Mouse (Mus musculus) layer of hippocampus, postnatal 25 days (tissue): ENCODE results near the gene Olfr888. TPM values are rescaled to one million over a fixed set of nuclear protein-coding genes. Genes with fewer than 3 reads are reported as not detected.

Experiments
- DNase-seq, 2 experiments: peaks; one replicate each; pipeline ENCODE4 v3.0.0; 2022; ENCODE audit warnings: mixed read lengths in 2 of 2, low spot score in 1 of 2; ENCODE audit errors: extremely low spot score in 1 of 2
- total RNA-seq, 2 experiments: library from RNA; stranded (reverse); gene quantifications; 2 replicates each; pipeline ENCODE4 v1.2.3; 2021

The Olfr888 gene
- total RNA-seq, result not detected

DNA sequence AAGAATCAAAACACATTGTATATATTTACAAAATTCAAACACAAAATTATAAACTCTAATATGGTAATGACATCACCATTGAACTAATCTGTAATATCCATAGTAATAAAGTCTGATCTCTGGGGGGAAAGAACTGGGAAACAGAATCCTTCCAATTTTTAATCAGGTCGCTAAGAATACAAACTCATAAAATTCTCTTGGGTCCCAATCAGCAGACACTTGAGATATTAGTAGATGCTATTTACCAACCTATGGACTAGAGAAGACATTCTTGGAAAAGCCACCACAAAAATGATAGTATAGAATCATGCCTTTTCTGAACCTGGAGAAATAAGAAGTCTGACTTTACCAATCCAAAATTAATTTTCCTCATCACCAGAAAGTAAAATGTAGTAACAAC is at the start of gene Olfr888:
Gene Olfr888 (plus strand): TSS at position 301 of the 400 bp plus-strand sequence.
- no peak for DNase-seq

DNA sequence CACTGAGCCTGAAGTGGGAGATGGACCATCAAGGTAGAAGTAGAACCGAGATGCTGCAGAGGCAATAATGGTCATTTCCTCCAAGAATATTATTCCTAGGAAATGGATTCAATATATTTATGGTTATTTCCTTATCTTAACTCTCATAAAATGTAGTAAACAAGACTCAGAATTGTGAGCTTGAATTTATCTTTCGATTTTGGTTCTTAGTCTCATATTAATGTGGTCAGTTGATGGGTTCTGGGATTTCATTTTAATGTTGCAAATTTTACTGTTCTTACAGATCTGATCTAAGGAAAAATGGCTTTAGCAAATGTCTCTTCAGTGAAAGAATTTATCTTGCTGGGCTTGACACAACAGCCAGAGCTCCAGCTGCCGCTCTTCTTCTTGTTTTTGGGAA is 46.9 kb upstream of the Olfr888 start, which contains the start of gene Olfr885:
Gene Olfr885 (plus strand): TSS at position 301 of the 400 bp plus-strand sequence.
- no peak for DNase-seq

DNA sequence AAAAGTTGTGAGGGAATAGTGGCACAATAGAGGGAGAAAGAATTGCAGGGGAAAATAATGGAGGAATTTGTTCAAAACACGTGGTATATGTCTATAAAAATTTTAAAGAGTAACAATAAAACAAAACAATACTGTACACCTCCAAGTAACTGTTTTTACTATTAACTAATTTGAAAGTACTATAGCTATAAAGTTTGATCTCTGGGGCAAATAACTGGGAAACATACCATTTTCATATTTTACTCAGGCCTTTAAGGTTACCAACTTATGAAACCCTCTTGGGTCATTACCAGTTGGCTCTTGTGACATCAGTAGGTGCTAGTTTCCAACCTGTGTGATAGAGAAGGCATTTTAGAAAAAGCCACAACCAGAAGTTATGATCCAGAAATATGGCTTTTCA is 24.2 kb upstream of the Olfr888 start, which contains the start of gene Olfr887:
Gene Olfr887 (plus strand): TSS at position 301 of the 400 bp plus-strand sequence.
- no peak for DNase-seq

DNA sequence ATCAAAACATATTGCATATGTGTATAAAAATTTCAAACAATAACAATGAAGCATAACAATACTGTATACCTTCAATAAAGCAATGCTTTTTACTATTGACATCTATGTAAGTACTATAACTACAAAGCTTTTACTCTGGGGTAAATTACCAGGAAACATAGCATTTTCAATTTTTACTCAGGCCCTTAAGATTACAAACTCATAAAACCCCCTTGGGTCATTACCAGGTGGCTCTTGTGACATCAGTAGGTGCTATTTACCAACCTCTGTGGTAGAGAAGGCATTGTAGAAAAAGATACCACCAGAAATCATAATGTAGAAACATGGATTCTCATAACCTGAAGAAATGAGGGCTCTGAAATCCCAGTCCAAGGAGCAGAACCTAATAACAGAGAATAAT is 7.0 kb downstream of the Olfr888 start, which contains the start of gene Olfr889:
Gene Olfr889 (plus strand): TSS at position 301 of the 400 bp plus-strand sequence.
- DNase-seq, result no peak

DNA sequence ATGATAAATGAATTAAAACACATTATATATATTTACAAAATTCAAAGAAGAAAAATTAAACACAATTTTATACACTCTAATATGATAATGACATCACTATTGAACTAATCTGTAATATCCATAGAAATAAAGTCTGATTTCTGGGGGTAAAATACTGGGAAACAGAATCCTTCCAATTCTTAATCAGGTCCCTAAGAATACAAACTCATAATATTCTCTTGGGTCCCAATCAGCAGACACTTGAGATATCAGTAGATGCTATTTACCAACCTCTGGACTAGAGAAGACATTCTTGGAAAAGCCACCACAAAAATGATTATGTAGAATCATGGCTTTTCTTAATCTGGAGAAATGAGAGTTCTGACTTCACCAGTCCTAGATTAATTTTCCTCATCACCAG is 34.3 kb downstream of the Olfr888 start, which contains the start of gene Olfr890:
Gene Olfr890 (plus strand): TSS at position 301 of the 400 bp plus-strand sequence.
- no peak for DNase-seq

Other genes starting within 250 kb of the Olfr888 start
- gene Olfr145, start 211.4 kb upstream of the Olfr888 start, total RNA-seq, result not detected
- gene Olfr878, start 190.3 kb upstream of the Olfr888 start, total RNA-seq, result not detected
- not detected for gene Olfr881, start 116.3 kb upstream of the Olfr888 start, total RNA-seq
- not detected for gene Olfr883, start 82.3 kb upstream of the Olfr888 start, total RNA-seq
- gene Olfr884, start 61.6 kb upstream of the Olfr888 start, total RNA-seq, result not detected
- gene Olfr885, start 46.8 kb upstream of the Olfr888 start, total RNA-seq, result not detected
- not detected for gene Olfr887, start 24.1 kb upstream of the Olfr888 start, total RNA-seq
- not detected for gene Olfr889, start 7.1 kb downstream of the Olfr888 start, total RNA-seq
- not detected for gene Olfr890, start 34.4 kb downstream of the Olfr888 start, total RNA-seq
- not detected for gene Olfr891, start 72.7 kb downstream of the Olfr888 start, total RNA-seq
- not detected for gene Olfr893, start 100.2 kb downstream of the Olfr888 start, total RNA-seq
- not detected for gene Olfr894, start 109.9 kb downstream of the Olfr888 start, total RNA-seq
- gene Olfr143, start 144.6 kb downstream of the Olfr888 start, total RNA-seq, result not detected
- gene Olfr895, start 159.7 kb downstream of the Olfr888 start, total RNA-seq, result not detected
- gene Olfr896-ps1, start 183.0 kb downstream of the Olfr888 start, total RNA-seq, result not detected
- gene Olfr25, start 220.9 kb downstream of the Olfr888 start, total RNA-seq, result not detected
- not detected for gene Olfr898, start 240.3 kb downstream of the Olfr888 start, total RNA-seq